Mouse (Mus musculus): ENCODE results near the gene Zdhhc23.

DNA sequence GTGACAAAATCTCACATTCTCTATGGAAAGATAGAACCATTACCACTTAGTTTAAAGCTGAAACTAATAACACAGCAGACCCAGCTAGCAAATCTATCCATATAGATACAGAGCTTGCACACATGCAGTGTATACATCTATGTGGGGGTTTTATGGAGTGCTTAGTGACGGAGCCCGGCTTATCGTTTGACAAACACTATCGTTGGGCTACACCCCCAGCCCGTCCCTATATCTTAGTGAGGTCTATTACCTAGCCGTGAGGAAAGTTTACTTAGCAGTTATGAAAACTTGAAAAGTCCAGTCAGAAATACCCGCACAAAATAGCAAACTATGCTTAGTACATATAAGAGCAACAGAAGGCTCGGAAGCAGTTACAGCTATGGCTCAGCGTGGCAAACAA is 7.8 kb downstream of the Zdhhc23 start:
- TF ChIP-seq CTCF (IDR thresholded peaks at IDR 0.05; ENCODE audit: extremely low read depth, insufficient read length, insufficient replicate concordance, low read depth, low read length) (no peak), POLR2A (IDR thresholded peaks at IDR 0.05; ENCODE audit: low read depth, low read length) (no peak)

Data from small intestine, adult 2 months (tissue).